Mouse (Mus musculus) Patski (cell line): ENCODE measurements around the gene Esyt1. TPM values are rescaled to one million over a fixed set of nuclear protein-coding genes. Genes with fewer than 3 reads are reported as not detected.

Experiments used
- ATAC-seq: fragments of 100-300 bp; one replicate; pipeline ENCODE4 v1.8.0; 2021
- CTCF ChIA-PET: fragments of 350-600 bp; sonication (Branson Sonifier 250); formaldehyde crosslinking; loops from one replicate; lab custom pipeline; 2022; ENCODE audit warnings: inconsistent platforms; lab: Charles Lee
- POLR2A ChIA-PET: fragments of 350-600 bp; sonication (Branson Sonifier 250); formaldehyde crosslinking; loops from one replicate; lab custom pipeline; 2022; ENCODE audit warnings: antibody characterized with exemption, inconsistent platforms; lab: Charles Lee
- DNase-seq: peaks from one replicate; pipeline ENCODE4 v3.0.0-alpha.2; 2011; ENCODE audit warnings: low read depth, low spot score
- H3K27me3 ChIP-seq: fragments of 371-371 bp; one replicate; pipeline ENCODE4 v1.5.1; 2021
- CTCF ChIP-seq: fragments of 100-300 bp; IDR thresholded peaks from one replicate; pipeline ENCODE4 v1.5.1; 2021
- in situ Hi-C: fragments of 300-500 bp; cut with MboI; formaldehyde crosslinking; loops from 3 replicates; pipeline ENCODE4 v1.11.1; 2018; ENCODE audit warnings: low pct_unique_long_range_greater_than_20kb, mixed read lengths
- polyA plus RNA-seq: library from polyadenylated mRNA; unstranded; gene quantifications from one replicate; pipeline ENCODE4 v1.2.3, GENCODE M21; 2021

Esyt1 gene
- polyA plus RNA-seq, 1 experiment from 2014 or later = 75.8 TPM

- no peak for ATAC-seq
Measured at GRCm38 (mm10) chr10:128522351-128522750, 3.3 kb downstream of the Esyt1 start.

GRCm38 (mm10) chr10:128520591-128520990 lies 5.1 kb downstream of the Esyt1 start:
- DNase-seq = no peak

More at GRCm38 (mm10) chr10:128522351-128522750, 3.3 kb downstream of the Esyt1 start:
- no peaks in the 10 kb centered on the region for H3K27me3 ChIP-seq
- TF ChIP-seq CTCF = no peak
- ChIA-PET CTCF (interaction anchor here (2.4 kb wide), 1 partner anchor 10 kb away, joined by 6 read pairs; no protein-coding TSS in a partner anchor), POLR2A (interaction anchor here (1.1 kb wide), 1 partner anchor 10 kb away, joined by 5 read pairs; no protein-coding TSS in a partner anchor)
- DNase-seq = no peak
- in situ Hi-C loops = no loop called here

GRCm38 (mm10) chr10:128518833-128519232 lies 6.8 kb downstream of the Esyt1 start:
- ATAC-seq = no peak
- in situ Hi-C loops = no loop called here

More at GRCm38 (mm10) chr10:128520591-128520990, 5.1 kb downstream of the Esyt1 start:
- POLR2A ChIA-PET = no interaction called here
- TF ChIP-seq CTCF = no peak
- in situ Hi-C loops = no loop called here
- ATAC-seq = no peak
- H3K27me3 ChIP-seq = no peaks in the 10 kb centered on the region
- CTCF ChIA-PET = interaction anchor here (1.3 to 3.1 kb wide), 3 partner anchors 11 to 22 kb away, joined by 3 to 7 read pairs (median 6); partner anchors contain the start of gene Myl6b

GRCm38 (mm10) chr10:128516677-128517076 lies 9.0 kb downstream of the Esyt1 start:
- ChIA-PET CTCF (no interaction called here), POLR2A (no interaction called here)
- ATAC-seq (no peak), DNase-seq (no peak)
- no peak for TF ChIP-seq CTCF
- H3K27me3 ChIP-seq = no peaks in the 10 kb centered on the region
- in situ Hi-C loops = no loop called here

More at GRCm38 (mm10) chr10:128518833-128519232, 6.8 kb downstream of the Esyt1 start:
- no peak for TF ChIP-seq CTCF
- no peak for DNase-seq
- CTCF ChIA-PET = interaction anchor here (1.3 to 3.1 kb wide), 6 partner anchors 9 to 22 kb away, joined by 3 to 8 read pairs (median 6); no protein-coding TSS in a partner anchor
- POLR2A ChIA-PET = interaction anchor here (0.7 to 1.3 kb wide), 2 partner anchors 9 to 15 kb away, joined by 3 to 7 read pairs; no protein-coding TSS in a partner anchor
- no peaks in the 10 kb centered on the region for H3K27me3 ChIP-seq

- TF ChIP-seq CTCF = no peak
- DNase-seq = no peak
- H3K27me3 ChIP-seq = no peaks in the 10 kb centered on the region
- ChIA-PET POLR2A (no interaction called here), CTCF (interaction anchor here (1.2 kb wide), 1 partner anchor 97 kb away, joined by 3 read pairs; no protein-coding TSS in a partner anchor)
- in situ Hi-C loops = no loop called here
- no peak for ATAC-seq
Measured at GRCm38 (mm10) chr10:128516029-128516428, 9.6 kb downstream of the Esyt1 start.

GRCm38 (mm10) chr10:128515044-128515443 lies 10.6 kb downstream of the Esyt1 start:
- ChIA-PET CTCF (interaction anchor here (1.2 kb wide), 1 partner anchor 98 kb away, joined by 3 read pairs; no protein-coding TSS in a partner anchor), POLR2A (interaction anchor here (3.9 kb wide), 1 partner anchor 10 kb away, joined by 12 read pairs; the partner anchor contains the start of gene Esyt1)
- ATAC-seq (no peak), DNase-seq (no peak)
- H3K27me3 ChIP-seq = no peaks in the 10 kb centered on the region
- in situ Hi-C loops = no loop called here
- TF ChIP-seq CTCF = no peak

- ATAC-seq (no peak), DNase-seq (no peak)
- TF ChIP-seq CTCF = no peak
- CTCF ChIA-PET = interaction anchor here (0.5 to 3.0 kb wide), 4 partner anchors 15 to 496 kb away, joined by 3 to 12 read pairs (median 4); partner anchors contain the start of gene Esyt1
- no peaks in the 10 kb centered on the region for H3K27me3 ChIP-seq
- POLR2A ChIA-PET = interaction anchor here (1.5 to 3.9 kb wide), 2 partner anchors 10 to 13 kb away, joined by 5 to 12 read pairs; partner anchors contain the start of gene Esyt1
- in situ Hi-C loops = no loop called here
Measured at GRCm38 (mm10) chr10:128511761-128512160, 13.9 kb downstream of the Esyt1 start.

- POLR2A ChIA-PET = interaction anchor here (1.5 kb wide), 1 partner anchor 11 kb away, joined by 5 read pairs; no protein-coding TSS in a partner anchor
Measured at GRCm38 (mm10) chr10:128511189-128511588, 14.5 kb downstream of the Esyt1 start.

GRCm38 (mm10) chr10:128510301-128510700 lies 15.4 kb downstream of the Esyt1 start:
- no peak for TF ChIP-seq CTCF
- DNase-seq = no peak
- CTCF ChIA-PET = interaction anchor here (1.2 to 1.3 kb wide), 2 partner anchors 14 to 22 kb away, joined by 3 read pairs; no protein-coding TSS in a partner anchor
- H3K27me3 ChIP-seq = no peaks in the 10 kb centered on the region
- no peak for ATAC-seq
- POLR2A ChIA-PET = interaction anchor here (1.3 kb wide), 1 partner anchor 9 kb away, joined by 7 read pairs; no protein-coding TSS in a partner anchor
- in situ Hi-C loops = no loop called here

More at GRCm38 (mm10) chr10:128511189-128511588, 14.5 kb downstream of the Esyt1 start:
- no peak for TF ChIP-seq CTCF
- ATAC-seq = no peak
- no peak for DNase-seq
- in situ Hi-C loops = no loop called here
- H3K27me3 ChIP-seq = no peaks in the 10 kb centered on the region
- CTCF ChIA-PET = interaction anchor here (1.2 kb wide), 1 partner anchor 13 kb away, joined by 3 read pairs; no protein-coding TSS in a partner anchor

GRCm38 (mm10) chr10:128509831-128510230 lies 15.8 kb downstream of the Esyt1 start:
- no peak for DNase-seq
- no peak for ATAC-seq
- TF ChIP-seq CTCF = no peak
- H3K27me3 ChIP-seq = no peaks in the 10 kb centered on the region
- in situ Hi-C loops = no loop called here
- ChIA-PET POLR2A (interaction anchor here (0.6 to 1.3 kb wide), 2 partner anchors 9 to 21 kb away, joined by 4 to 7 read pairs; no protein-coding TSS in a partner anchor), CTCF (interaction anchor here (1.2 to 1.3 kb wide), 3 partner anchors 10 to 21 kb away, joined by 3 read pairs; no protein-coding TSS in a partner anchor)
